Mouse (Mus musculus) thymus, adult 18-20 months (tissue): ENCODE measurements around the gene Zfp275.
"Not testable (repeated sequence)": the region's sequence is repeated elsewhere in the genome, so short reads cannot be mapped to it uniquely, and the experiment has no call there.

Experiments
- DNase-seq, 2 experiments: peaks; one replicate each; pipeline ENCODE4 v3.0.0; 2022; ENCODE audit warnings: mixed read lengths in 2 of 2

The Zfp275 gene

DNA sequence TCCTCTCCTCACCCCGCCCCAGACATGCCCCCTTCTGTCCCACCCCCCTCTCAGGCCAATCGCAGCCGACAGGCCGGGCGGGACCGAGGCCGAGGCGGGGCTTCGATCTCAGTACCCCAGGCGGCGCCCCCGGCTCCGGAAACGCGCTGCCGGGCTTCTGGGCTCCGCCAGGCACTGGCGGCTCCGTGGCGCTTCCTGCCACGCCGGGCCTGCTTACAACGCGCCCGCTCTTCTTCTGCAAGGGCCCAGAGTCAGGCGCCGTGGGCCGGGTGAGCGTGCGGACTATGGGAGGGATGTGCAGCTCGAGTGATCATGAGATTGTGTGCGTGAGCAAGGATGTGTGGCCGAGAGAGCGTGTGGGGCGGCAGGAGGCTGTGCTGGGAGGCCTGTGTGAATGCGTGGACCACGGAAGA lies at the start of gene Zfp275:
Zfp275 (plus strand) TSS at position 139 of the 413 bp plus-strand sequence.
- peak; percentile 74 to 75 for DNase-seq

GRCm38 (mm10) chrX:73292876-73293275 lies 49.5 kb upstream of the Zfp275 start, which contains the start of the genes Xlr5a and Xlr5c:
Gene Xlr5a (minus strand): TSS chrX:73292976.
Gene Xlr5c (minus strand): TSS chrX:73292976.
- DNase-seq = not testable (repeated sequence)

DNA sequence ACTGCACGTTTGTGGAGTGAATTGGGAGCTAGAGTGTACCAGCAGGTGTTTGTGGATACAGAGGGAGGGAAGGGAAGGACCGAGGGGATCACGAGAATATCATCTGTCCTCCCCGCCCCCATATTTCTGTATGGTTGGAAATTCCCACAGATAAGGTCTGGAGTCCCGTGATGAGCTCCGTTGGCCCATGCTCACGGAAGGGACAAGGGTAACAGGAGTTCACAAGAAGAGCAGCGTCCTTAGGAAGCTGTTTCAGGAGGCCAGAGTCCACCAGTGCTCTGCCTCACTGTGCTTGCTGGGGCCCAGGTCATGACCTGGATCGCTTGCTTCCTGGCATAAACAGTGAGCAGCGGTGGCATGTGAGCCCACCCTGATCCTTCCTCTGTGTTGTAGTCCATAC lies 46.7 kb upstream of the Zfp275 start:
- DNase-seq = not testable (repeated sequence)

DNA sequence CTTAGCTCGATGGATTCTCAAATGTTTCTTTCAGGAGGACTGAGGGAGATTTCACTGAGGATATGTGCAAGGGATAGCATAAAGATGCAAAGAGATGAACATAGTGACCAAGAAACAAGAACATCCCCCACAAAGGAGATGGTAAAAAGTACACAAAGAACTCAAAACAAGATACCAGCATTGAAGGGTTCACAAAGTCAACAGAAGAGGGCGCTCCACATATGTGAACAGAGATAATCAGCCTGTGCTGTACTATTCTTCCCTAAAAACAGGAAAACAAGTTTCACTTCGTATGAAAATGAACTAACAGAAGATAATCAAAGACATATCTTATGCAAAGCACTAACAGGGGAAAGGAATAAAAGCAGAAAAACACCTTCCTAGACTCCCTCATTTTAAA lies 29.9 kb upstream of the Zfp275 start:
- peak in 1 of 2 experiments; percentile 4 for DNase-seq

GRCm38 (mm10) chrX:73321029-73321428 lies 21.4 kb upstream of the Zfp275 start:
- no peak for DNase-seq

GRCm38 (mm10) chrX:73327215-73327614 lies 15.2 kb upstream of the Zfp275 start:
- DNase-seq = no peak

DNA sequence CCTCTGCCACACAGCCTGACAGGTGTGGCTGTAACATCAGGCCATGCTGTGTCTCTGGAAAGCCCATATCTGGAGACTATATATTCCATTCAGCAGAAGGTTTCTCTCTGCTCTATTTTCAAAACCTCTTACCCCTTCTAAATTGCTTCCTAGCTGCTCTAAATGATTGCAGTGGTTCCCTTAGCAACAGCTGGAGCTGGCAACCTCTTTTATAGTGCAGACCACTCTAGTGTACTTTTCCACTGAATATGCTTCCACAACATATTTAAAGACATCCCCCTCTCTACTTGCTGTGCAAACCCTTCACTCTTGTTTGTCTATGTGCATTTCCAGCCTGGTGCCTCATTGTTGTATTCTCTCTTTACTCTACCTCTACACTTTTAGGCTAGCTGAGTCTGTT lies 8.9 kb upstream of the Zfp275 start:
- no peak for DNase-seq

DNA sequence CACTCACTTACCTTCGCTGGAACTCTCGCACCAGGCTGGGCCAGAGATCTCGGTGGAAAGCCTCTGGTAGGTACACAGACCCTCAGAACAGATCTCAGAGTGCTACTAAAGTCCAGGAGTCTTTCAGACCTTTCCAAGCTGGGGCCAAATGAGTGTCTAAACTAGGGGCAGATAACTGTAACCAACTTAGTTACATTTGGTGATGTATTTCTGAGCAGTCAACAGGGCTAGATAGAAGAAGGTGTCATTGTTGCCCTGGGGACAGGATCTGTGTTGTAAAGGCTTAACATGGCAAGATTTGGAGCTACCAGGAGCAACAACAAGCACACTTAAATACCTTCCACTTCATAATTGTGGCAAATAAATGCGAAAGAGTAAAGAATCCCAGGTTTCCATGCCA lies 5.7 kb upstream of the Zfp275 start, which contains the start of gene Gm45015:
Gm45015 (minus strand) TSS at position 101 of the 400 bp plus-strand sequence.
- DNase-seq = no peak

- no peak for DNase-seq
These were observed 948 bp upstream of the Zfp275 start for GRCm38 (mm10) chrX:73341473-73341872.

DNA sequence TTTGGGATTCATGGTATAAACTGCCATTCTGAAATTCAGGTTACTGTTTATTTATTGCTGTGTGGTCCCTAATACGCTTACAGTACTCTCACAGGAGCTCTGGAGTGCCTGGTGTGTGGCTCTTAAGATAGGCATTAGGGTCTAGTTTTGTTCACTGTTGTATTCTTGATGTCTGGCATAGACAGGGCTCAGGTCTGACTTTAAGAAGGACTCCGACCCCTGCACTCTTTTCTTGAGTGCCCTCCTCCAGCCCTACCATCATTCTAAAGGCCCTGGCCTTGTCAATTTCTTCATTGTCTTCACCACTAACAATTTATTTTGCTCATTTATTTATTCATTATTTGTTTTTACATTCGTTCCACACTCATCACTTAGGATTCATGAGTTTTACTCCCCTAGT lies 353 bp upstream of the Zfp275 start:
- no peak for DNase-seq

- DNase-seq = no peak
These were observed 717 bp downstream of the Zfp275 start for GRCm38 (mm10) chrX:73342941-73343735.

DNA sequence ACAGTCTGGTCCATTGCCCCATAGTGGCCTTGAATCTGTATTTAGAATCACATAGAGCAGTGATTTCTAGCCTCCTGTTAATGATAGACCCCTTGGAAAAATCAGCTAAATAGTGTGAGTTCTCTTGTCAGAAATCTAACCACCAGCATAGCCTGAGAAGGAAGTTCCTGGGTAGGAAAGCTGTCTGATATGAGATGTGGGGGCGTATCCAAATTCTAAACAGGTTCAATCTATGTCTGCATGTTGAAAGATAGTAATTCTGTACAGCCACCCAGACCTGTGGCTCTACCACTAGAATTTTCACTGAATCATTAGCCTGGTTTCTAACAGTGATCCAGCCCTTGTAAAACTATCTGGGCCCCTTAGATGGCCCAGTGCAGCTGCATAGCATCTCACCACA lies 1.4 kb downstream of the Zfp275 start:
- no peak for DNase-seq

DNA sequence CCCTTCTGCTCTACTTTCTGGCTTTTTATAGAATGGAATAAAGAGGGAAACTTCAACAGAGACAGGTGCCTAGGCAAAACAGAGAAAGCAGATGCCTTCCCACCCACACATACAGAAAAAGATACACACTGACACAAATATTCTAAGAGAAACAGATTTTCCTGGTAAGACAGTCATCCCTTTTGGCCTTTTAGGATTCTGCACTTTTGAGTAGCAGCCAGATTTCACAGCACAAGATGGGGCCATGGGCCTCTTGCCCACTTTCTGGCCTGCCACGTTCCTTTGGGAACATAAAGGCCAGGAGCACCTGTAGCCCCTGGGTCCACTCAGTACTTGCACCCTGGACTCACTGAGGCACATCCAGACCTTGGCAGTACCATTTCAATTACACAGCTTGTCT lies 1.9 kb downstream of the Zfp275 start:
- no peak for DNase-seq

GRCm38 (mm10) chrX:73356163-73356562 lies 13.7 kb downstream of the Zfp275 start:
- no peak for DNase-seq

DNA sequence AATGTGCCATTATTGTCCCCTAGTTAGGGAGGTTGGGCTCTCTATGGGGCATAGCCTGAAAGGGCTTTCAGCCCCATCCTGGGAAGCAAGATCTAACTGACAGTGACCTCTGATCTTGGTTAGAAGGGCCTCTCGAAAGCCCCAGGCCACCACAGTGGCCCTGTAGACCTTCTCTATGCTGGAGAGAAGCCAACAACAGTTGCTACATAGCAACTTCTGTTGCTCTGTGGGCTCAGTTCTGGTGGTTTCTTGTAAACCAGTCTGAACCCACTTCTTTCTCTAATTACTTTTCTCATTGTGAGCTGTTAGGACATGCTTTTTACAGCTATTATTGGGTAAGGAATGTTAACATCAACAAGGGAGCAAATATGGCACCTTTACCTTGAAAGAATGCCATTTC lies 14.3 kb downstream of the Zfp275 start:
- no peak for DNase-seq

- no peak for DNase-seq
These were observed 20.9 kb downstream of the Zfp275 start for GRCm38 (mm10) chrX:73363291-73363690.

GRCm38 (mm10) chrX:73384419-73384818 lies 42.0 kb downstream of the Zfp275 start:
- no peak for DNase-seq

- DNase-seq = no peak
These were observed 42.5 kb downstream of the Zfp275 start for GRCm38 (mm10) chrX:73384924-73385323.

- no peak for DNase-seq
These were observed 49.1 kb downstream of the Zfp275 start for GRCm38 (mm10) chrX:73391481-73391880.

- no peak for DNase-seq
These were observed 54.0 kb downstream of the Zfp275 start for GRCm38 (mm10) chrX:73396446-73396845.

DNA sequence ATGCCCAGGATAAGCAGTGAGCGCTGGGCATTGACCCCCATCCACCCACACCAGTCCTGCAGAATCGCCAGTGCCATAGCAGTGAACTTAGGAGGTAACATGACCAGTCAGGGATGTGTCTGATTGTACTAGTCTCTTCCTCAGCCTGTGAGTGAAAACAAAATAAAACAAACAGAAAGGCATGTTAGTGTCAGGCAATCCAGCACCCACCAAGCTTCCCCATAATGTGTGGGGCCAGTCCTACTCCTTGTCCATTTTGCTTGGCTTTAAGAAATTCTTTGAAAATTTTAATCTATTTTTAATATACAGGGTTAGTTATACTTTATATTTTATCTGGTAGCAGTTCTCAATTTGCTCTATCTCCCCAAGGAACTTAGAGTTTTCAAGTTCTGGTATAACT lies 56.2 kb downstream of the Zfp275 start, which contains the start of gene Gm18336:
Gm18336 (minus strand) TSS at position 101 of the 400 bp plus-strand sequence.
- not testable (repeated sequence) for DNase-seq

DNA sequence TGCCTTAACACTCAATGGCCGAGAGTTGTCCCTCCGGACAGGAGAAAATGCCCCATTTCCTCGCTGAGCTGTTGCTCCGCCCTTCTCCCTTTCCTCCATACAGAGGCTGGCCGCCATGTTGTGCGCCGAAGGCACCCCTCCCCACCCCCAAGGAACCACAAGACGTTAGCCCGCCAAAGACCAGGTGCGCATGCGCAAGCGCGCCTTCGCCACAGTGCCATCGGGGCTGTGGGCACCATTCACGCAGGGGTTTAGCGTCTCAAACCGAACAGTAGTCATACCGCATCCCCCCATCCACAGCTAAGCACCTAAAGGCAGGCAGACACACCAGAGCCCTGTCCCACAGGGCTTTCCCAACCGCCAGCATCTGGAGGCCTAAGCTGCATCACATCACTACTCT lies 58.5 kb downstream of the Zfp275 start:
- DNase-seq = no peak

DNA sequence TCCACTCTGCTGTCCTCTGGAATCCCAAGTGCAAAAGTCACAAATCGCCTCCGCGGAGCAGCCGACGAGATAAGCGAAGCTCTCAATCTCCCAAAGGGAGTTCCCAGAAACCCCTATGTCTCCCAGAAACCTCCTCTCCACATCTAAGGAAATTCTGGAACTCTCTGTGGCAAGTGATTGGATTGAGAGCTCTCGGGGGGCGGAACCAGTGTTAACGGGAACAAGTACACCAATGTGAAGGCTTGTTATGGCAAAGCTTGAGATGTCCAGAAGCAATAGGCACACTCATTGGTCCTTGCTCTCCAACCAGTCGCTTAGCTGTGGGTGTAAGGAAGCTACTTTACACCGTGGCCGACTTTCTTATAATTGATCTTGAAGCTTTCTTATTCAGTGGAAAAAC lies 59.2 kb downstream of the Zfp275 start:
- DNase-seq = no peak
